Mouse (Mus musculus): ENCODE results near the gene Cpvl. TPM values are rescaled to one million over a fixed set of nuclear protein-coding genes. Genes with fewer than 3 reads are reported as not detected.

Cpvl gene
- total and polyA plus RNA-seq, 2 experiments = not detected

DNA sequence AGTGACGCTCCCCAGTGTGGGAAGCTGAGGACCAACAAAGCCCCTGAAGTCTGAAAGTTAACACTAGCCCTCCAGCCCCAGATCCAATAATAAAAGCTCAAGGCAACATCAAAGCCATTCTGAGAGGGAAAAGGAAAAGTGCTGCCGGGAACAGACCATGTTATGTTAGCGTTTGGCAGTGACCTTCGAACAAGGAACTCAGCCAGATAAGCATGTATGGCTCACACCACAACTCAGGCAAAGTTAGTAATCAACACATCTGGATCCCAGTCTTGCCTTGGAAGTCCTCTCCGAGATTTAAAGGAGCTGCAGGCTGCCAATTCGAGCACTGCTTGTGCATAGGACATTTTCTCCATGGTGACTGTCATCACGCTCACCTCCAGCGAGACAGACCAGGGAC lies 38.7 kb downstream of the Cpvl start:
- H3K9ac ChIP-seq (ENCODE audit: low read depth, low read length) = no peak overlapping the region
- no peaks in the 10 kb centered on the region for H3K36me3 ChIP-seq (ENCODE audit: control insufficient read depth, insufficient read depth, low read length)
- no peak for TF ChIP-seq POLR2A (IDR thresholded peaks at IDR 0.05; ENCODE audit: extremely low read depth, insufficient read depth, low read length)
- WGBS = 43% methylated on average over 8 of the region's 8 CpGs
- no peak for DNase-seq (ENCODE audit: extremely low read depth, low read depth, low spot score)
- H3K4me1 ChIP-seq (ENCODE audit: control insufficient read depth, insufficient read depth, low read length) = no peaks in the 10 kb centered on the region
- H3K79me2 ChIP-seq (ENCODE audit: control insufficient read depth, insufficient read depth, low read length) = no peaks in the 10 kb centered on the region
- H3K4me3 ChIP-seq (ENCODE audit: insufficient read depth, low read depth, low read length) = no peak overlapping the region
- H3K27ac ChIP-seq (replicated peaks; ENCODE audit: insufficient read depth, low read depth, low read length) = no peak overlapping the region
- no peaks in the 10 kb centered on the region; the same call in 1 of the 2 replicates for H3K27me3 ChIP-seq (ENCODE audit: control insufficient read depth, insufficient read depth, low read length)

DNA sequence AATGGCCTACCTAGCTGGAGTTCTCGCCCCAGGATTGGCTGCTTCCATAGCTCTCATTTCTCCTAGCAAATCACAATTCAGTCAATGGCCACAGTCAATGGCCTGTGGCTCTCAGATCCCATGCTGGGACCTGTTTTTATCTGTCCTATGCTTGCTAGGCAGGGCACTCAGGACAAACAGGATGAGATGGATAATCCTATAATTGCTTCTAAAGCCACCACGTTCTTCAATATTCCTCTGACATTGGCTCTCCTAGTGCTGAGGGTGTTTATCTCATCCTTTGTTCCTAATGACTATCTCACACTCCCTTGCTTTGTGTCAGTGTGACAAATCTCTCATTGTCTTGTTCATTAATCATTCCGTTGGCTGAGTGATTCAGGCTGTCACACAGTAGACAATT lies 39.5 kb downstream of the Cpvl start:
- H3K79me2 ChIP-seq (ENCODE audit: control insufficient read depth, insufficient read depth, low read length) = no peaks in the 10 kb centered on the region
- TF ChIP-seq POLR2A (IDR thresholded peaks at IDR 0.05; ENCODE audit: extremely low read depth, insufficient read depth, low read length) = no peak
- TF ChIP-seq CTCF (IDR thresholded peaks at IDR 0.05; ENCODE audit: low read depth, low read length) = no peak
- H3K9ac ChIP-seq (ENCODE audit: low read depth, low read length) = no peak overlapping the region
- no peak overlapping the region for H3K27ac ChIP-seq (replicated peaks; ENCODE audit: insufficient read depth, low read depth, low read length)
- H3K4me1 ChIP-seq (ENCODE audit: control insufficient read depth, insufficient read depth, low read length) = no peaks in the 10 kb centered on the region
- H3K27me3 ChIP-seq (ENCODE audit: control insufficient read depth, insufficient read depth, low read length) = no peaks in the 10 kb centered on the region; the same call in 1 of the 2 replicates
- no peaks in the 10 kb centered on the region for H3K36me3 ChIP-seq (ENCODE audit: control insufficient read depth, insufficient read depth, low read length)
- WGBS = 87% methylated on average over 3 of the region's 3 CpGs
- no peak for DNase-seq (ENCODE audit: extremely low read depth, low read depth, low spot score)
- H3K4me3 ChIP-seq (ENCODE audit: insufficient read depth, low read depth, low read length) = no peak overlapping the region

DNA sequence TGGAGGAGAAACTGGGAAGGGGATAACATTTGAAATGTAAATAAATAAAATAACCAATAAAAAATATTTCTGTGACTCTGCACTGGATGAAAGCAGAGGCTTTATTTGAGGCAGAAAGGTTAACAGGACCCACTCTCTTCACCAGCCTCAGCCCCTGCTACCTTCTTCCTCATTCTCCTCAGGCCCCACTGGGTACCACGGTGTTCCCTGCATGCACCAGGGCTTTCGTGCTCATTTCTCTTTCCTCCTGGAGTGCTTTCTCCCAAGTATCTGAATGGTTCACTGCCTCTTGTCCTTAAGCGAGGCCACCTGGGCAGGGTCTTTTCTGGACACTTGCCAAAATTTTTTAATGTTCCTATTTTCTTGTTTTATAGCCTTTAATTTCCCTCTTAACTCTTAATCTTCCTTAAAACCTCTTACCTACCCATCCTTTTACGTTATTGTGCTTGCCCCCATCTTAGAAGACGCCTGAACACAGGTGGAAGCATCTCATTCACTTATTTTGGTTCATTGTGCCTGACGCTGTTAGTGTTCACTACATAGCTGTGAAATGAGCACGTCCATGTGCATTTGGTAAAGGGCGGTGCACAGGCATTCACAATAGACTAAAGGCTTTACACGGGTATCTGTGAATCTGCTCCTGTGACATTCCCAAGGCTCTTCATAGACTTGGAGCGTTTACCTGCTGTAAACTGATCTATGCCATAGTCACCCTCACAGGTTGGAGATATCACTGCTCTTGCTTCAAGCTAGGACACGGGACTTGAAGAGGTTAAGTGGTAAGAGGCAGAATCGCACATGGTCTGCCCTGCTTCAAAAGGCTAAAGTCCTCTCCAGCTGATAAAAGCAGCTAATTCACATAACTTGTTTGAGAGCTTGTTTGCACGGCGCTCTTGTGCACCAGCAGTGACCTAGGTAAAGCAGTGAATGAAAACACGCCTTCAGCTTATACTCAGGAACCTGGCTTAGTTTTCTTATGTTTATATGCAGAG lies 41.0 kb downstream of the Cpvl start:
- 63% methylated on average over 15 of the region's 15 CpGs for WGBS
- no peaks in the 10 kb centered on the region; the same call in 1 of the 2 replicates for H3K27me3 ChIP-seq (ENCODE audit: control insufficient read depth, insufficient read depth, low read length)
- H3K27ac ChIP-seq (replicated peaks; ENCODE audit: insufficient read depth, low read depth, low read length) = no peak overlapping the region
- TF ChIP-seq POLR2A (IDR thresholded peaks at IDR 0.05; ENCODE audit: extremely low read depth, insufficient read depth, low read length) (no peak), CTCF (IDR thresholded peaks at IDR 0.05; ENCODE audit: low read depth, low read length) (no peak)
- no peak for DNase-seq (ENCODE audit: extremely low read depth, low read depth, low spot score)
- no peaks in the 10 kb centered on the region for H3K4me1 ChIP-seq (ENCODE audit: control insufficient read depth, insufficient read depth, low read length)
- H3K36me3 ChIP-seq (ENCODE audit: control insufficient read depth, insufficient read depth, low read length) = no peaks in the 10 kb centered on the region
- H3K4me3 ChIP-seq (ENCODE audit: insufficient read depth, low read depth, low read length) = no peak overlapping the region
- H3K9ac ChIP-seq (ENCODE audit: low read depth, low read length) = no peak overlapping the region
- no peaks in the 10 kb centered on the region for H3K79me2 ChIP-seq (ENCODE audit: control insufficient read depth, insufficient read depth, low read length)

DNA sequence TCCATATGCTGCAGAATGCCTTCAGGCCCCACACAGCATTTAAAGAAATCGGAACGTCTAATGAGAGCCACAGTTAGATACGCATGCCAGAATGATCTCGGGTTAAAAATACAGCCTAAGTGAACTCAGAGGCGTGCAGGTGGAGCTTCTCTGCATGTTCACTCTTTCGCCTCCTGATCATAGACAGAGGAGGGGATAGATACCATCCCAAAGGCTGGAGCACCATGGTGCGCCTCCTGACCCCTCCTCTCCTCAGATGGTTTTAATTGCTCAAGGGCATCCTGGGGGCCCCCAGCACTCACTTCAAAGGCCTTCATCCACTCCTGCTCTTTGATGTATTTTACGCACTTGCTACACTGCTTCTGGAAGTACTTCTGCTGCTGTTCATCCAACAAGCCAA lies 46.9 kb downstream of the Cpvl start:
- TF ChIP-seq CTCF (IDR thresholded peaks at IDR 0.05; ENCODE audit: low read depth, low read length) = no peak
- TF ChIP-seq POLR2A (IDR thresholded peaks at IDR 0.05; ENCODE audit: extremely low read depth, insufficient read depth, low read length) = no peak
- Histone ChIP-seq H3K36me3 (ENCODE audit: control insufficient read depth, insufficient read depth, low read length) (no peaks in the 10 kb centered on the region), H3K79me2 (ENCODE audit: control insufficient read depth, insufficient read depth, low read length) (no peaks in the 10 kb centered on the region), H3K9ac (ENCODE audit: low read depth, low read length) (no peak overlapping the region), H3K27ac (replicated peaks; ENCODE audit: insufficient read depth, low read depth, low read length) (no peak overlapping the region), H3K4me1 (ENCODE audit: control insufficient read depth, insufficient read depth, low read length) (no peaks in the 10 kb centered on the region), H3K4me3 (ENCODE audit: insufficient read depth, low read depth, low read length) (no peak overlapping the region), H3K27me3 (ENCODE audit: control insufficient read depth, insufficient read depth, low read length) (no peaks in the 10 kb centered on the region)
- DNase-seq (ENCODE audit: extremely low read depth, low read depth, low spot score) = no peak
- WGBS = 90% methylated on average over 8 of the region's 8 CpGs

DNA sequence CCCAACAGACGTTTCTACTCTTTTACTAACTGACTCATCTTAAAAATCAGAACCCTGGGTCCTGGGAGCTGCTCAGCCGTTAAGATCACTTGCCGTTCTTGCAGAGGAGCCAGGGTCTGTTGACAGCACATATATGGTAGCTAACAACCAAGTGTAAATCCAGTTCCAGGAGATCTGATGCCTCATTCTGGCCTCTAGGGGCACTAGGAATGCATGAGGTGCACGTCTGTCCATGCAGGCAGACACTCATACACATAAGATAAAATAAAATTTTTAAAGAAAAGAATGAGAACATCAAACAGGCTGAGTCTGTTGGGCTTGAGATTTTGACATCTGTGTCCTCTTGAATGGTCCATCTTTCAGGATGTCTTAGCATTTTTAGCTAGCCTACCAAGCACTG lies 48.6 kb downstream of the Cpvl start:
- Histone ChIP-seq H3K79me2 (ENCODE audit: control insufficient read depth, insufficient read depth, low read length) (no peaks in the 10 kb centered on the region), H3K4me1 (ENCODE audit: control insufficient read depth, insufficient read depth, low read length) (no peaks in the 10 kb centered on the region), H3K4me3 (ENCODE audit: insufficient read depth, low read depth, low read length) (no peak overlapping the region), H3K27me3 (ENCODE audit: control insufficient read depth, insufficient read depth, low read length) (no peaks in the 10 kb centered on the region), H3K27ac (replicated peaks; ENCODE audit: insufficient read depth, low read depth, low read length) (no peak overlapping the region), H3K36me3 (ENCODE audit: control insufficient read depth, insufficient read depth, low read length) (no peaks in the 10 kb centered on the region), H3K9ac (ENCODE audit: low read depth, low read length) (no peak overlapping the region)
- WGBS = 67% methylated on average over 4 of the region's 4 CpGs
- no peak for TF ChIP-seq CTCF (IDR thresholded peaks at IDR 0.05; ENCODE audit: low read depth, low read length)
- TF ChIP-seq POLR2A (IDR thresholded peaks at IDR 0.05; ENCODE audit: extremely low read depth, insufficient read depth, low read length) = no peak
- no peak for DNase-seq (ENCODE audit: extremely low read depth, low read depth, low spot score)

DNA sequence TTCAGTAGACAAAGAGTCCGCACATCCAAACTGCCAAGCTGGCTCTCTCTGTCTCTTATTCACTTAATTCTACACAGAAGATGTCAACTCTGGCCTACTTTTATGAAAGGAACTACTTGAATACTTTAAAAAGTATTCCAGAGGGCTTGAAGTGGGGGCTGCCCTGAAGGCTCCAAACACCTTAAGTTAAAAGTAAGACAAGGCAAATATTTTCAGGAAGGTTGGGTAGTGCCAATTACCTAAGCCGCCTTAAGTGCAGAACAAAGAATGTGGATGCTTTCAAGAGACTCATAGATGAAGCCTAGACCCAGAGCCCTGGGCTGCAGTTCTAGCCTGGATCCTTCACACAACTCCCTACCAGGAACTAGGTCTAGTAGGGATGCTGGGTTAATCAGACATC lies 52.3 kb downstream of the Cpvl start:
- no peaks in the 10 kb centered on the region for H3K4me1 ChIP-seq (ENCODE audit: control insufficient read depth, insufficient read depth, low read length)
- no peaks in the 10 kb centered on the region for H3K27me3 ChIP-seq (ENCODE audit: control insufficient read depth, insufficient read depth, low read length)
- no peaks in the 10 kb centered on the region for H3K79me2 ChIP-seq (ENCODE audit: control insufficient read depth, insufficient read depth, low read length)
- 94% methylated on average over 2 of the region's 2 CpGs for WGBS
- H3K36me3 ChIP-seq (ENCODE audit: control insufficient read depth, insufficient read depth, low read length) = no peaks in the 10 kb centered on the region
- no peak overlapping the region for H3K27ac ChIP-seq (replicated peaks; ENCODE audit: insufficient read depth, low read depth, low read length)
- DNase-seq (ENCODE audit: extremely low read depth, low read depth, low spot score) = no peak
- TF ChIP-seq CTCF (IDR thresholded peaks at IDR 0.05; ENCODE audit: low read depth, low read length) (no peak), POLR2A (IDR thresholded peaks at IDR 0.05; ENCODE audit: extremely low read depth, insufficient read depth, low read length) (no peak)
- no peak overlapping the region for H3K4me3 ChIP-seq (ENCODE audit: insufficient read depth, low read depth, low read length)
- H3K9ac ChIP-seq (ENCODE audit: low read depth, low read length) = no peak overlapping the region
